Mouse (Mus musculus): ENCODE results near the gene Sec24a.

Gene Sec24a

GRCm38 (mm10) chr11:51649889-51650199 is 113.6 kb downstream of the Sec24a start:
- no peak for DNase-seq (ENCODE audit: low spot score in 2 of 2)

GRCm38 (mm10) chr11:51649111-51649888 is 114.1 kb downstream of the Sec24a start:
- DNase-seq (ENCODE audit: low spot score in 2 of 2): no peak

GRCm38 (mm10) chr11:51648566-51648965 is 114.9 kb downstream of the Sec24a start:
- DNase-seq (ENCODE audit: low spot score in 2 of 2): no peak

- DNase-seq (ENCODE audit: low spot score in 2 of 2): peak; percentile 62 to 84
Measured at GRCm38 (mm10) chr11:51646751-51647667, 116.4 kb downstream of the Sec24a start.

GRCm38 (mm10) chr11:51646245-51646644 is 117.2 kb downstream of the Sec24a start:
- no peak for DNase-seq (ENCODE audit: low spot score in 2 of 2)

- no peak for DNase-seq (ENCODE audit: low spot score in 2 of 2)
Measured at GRCm38 (mm10) chr11:51645293-51645692, 118.1 kb downstream of the Sec24a start.

GRCm38 (mm10) chr11:51644217-51644616 is 119.2 kb downstream of the Sec24a start:
- no peak for DNase-seq (ENCODE audit: low spot score in 2 of 2)

DNA sequence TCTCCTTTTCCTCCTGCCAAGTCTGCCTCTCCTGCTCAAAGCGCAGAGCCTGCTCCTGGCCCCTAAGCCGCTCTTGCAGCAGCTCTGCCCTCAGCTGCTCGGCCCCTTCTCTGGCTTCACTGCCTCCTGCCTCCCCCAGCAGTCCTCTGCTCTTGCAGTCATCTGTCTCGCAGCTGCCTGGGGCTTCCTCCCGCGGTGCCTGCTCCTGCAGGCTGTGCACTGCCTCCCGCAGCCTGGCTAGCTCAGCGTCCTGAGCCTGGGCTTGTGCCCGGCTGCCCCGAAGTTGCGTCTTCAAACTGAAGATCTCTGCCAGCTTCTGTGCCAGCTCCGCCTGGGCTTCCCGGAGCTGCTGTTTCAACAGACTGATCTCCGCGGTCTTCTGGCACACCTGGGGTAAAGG is 119.7 kb downstream of the Sec24a start:
- DNase-seq (ENCODE audit: low spot score in 2 of 2): no peak

DNA sequence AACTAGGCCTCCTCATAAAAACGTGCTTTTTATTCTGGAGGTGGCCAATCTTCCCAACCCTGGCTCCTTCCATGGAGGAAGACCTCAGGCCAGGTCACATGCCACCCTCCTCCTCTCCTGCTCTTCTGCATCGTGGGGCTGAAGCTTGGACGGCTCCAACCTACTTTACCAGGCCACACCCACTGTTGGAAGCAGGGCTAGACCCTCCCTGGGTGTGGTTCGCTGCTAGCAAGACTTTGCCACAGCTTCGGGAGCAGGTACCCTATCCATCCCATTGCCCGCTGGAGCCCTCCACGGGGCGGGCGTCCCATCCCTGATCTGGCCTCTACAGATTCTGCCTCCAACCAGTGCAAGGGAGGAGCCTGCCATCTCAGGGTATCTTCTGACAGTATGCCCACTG is 120.2 kb downstream of the Sec24a start:
- DNase-seq (ENCODE audit: low spot score in 2 of 2): no peak
